Mouse (Mus musculus) heart, postnatal 14 days (tissue): ENCODE measurements around the gene Ankrd55. TPM values are rescaled to one million over a fixed set of nuclear protein-coding genes. Genes with fewer than 3 reads are reported as not detected.

ENCODE experiments used
- DNase-seq, 2 experiments: peaks; one replicate each; pipeline ENCODE4 v3.0.0; 2021 to 2022
- intact Hi-C: fragments of 180-260 bp; cut with DNase I; formaldehyde crosslinking; loops from one replicate; pipeline ENCODE4 v1.15.1; 2025
- total RNA-seq, 2 experiments: library from RNA; stranded (reverse); gene quantifications; 2 replicates each; pipeline ENCODE4 v1.2.3; 2021

Gene Ankrd55
- total RNA-seq, 2 experiments from 2014 or later, result 0.19 to 0.29 TPM

DNA sequence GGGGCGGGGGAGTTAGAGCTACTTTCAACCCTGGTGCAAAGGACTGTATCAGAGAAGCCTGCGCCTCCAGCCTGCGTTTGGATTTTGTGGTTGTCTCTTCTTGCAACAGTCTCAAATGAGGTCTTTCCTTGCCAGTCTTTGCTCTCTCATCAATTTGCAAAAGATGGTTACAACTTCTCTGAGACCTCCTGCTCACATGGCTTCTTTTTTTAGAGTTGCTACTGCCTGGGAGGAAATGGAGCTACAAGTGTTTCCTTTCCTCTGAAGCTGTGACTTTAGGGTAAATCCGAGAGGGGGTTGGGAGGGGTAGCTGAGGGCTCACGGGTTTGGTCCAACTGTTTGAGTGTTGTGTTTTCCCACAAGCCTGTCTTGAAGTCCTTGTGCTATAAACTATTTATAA, 145.0 kb downstream of the Ankrd55 start:
- intact Hi-C loops, result no loop called here
- DNase-seq, result no peak

Other genes with a start within 250 kb of the Ankrd55 start
- 100 to 1,000 TPM; 184 to 192 TPM for gene Il6st, start 175.6 kb downstream of the Ankrd55 start, total RNA-seq